Mouse (Mus musculus): ENCODE measurements around the gene Taco1. TPM values are rescaled to one million over a fixed set of nuclear protein-coding genes. Genes with fewer than 3 reads are reported as not detected.

Taco1 gene
- total RNA-seq, 1 experiment from 2014 or later: 12.8 TPM

- ATAC-seq (replicated peaks in 1 of 2; ENCODE audit: insufficient read depth in 1 of 2, low FRiP score in 2 of 2, low TSS enrichment in 1 of 2, low read depth in 1 of 2, poor library complexity in 2 of 2, severe bottlenecking in 2 of 2): peak; percentile 88 to 96
Observed at GRCm38 (mm10) chr11:106122736-106123135, 56.9 kb downstream of the Taco1 start.

Other genes starting within 250 kb of the Taco1 start
- 1.2 and 2.2 TPM in 2 replicates for gene Cyb561, start 112.7 kb upstream of the Taco1 start, total RNA-seq (2017)
- 0.20 and 0.56 TPM in 2 replicates for gene Ace, start 98.1 kb upstream of the Taco1 start, total RNA-seq (2017)
- gene Ace3, start 71.4 kb upstream of the Taco1 start, total RNA-seq (2017): not detected in 2 replicates
- 0.50 TPM in 1 of 2 replicates, not detected in the other for gene Kcnh6, start 57.9 kb upstream of the Taco1 start, total RNA-seq (2017)
- gene Dcaf7, start 29.2 kb upstream of the Taco1 start, total RNA-seq (2017): 51.7 and 67.6 TPM in 2 replicates
- 37.0 and 42.3 TPM in 2 replicates for gene Map3k3, start 18.6 kb downstream of the Taco1 start, total RNA-seq (2017)
- 13.6 TPM in 1 of 2 replicates, not detected in the other for gene Gm10840, start 94.8 kb downstream of the Taco1 start, total RNA-seq (2017)
- 39.7 and 57.2 TPM in 2 replicates for gene Limd2, start 94.8 kb downstream of the Taco1 start, total RNA-seq (2017)
- gene Strada, start 136.1 kb downstream of the Taco1 start, total RNA-seq (2017): 18.2 and 21.7 TPM in 2 replicates
- gene Ccdc47, start 150.3 kb downstream of the Taco1 start, total RNA-seq (2017): 186 and 253 TPM in 2 replicates
- gene Ddx42, start 150.9 kb downstream of the Taco1 start, total RNA-seq (2017): 106 and 108 TPM in 2 replicates
- 124 and 147 TPM in 2 replicates for gene Ftsj3, start 190.0 kb downstream of the Taco1 start, total RNA-seq (2017)
- gene Psmc5, start 190.1 kb downstream of the Taco1 start, total RNA-seq (2017): 86.0 and 87.2 TPM in 2 replicates
- 200 and 274 TPM in 2 replicates for gene Smarcd2, start 206.9 kb downstream of the Taco1 start, total RNA-seq (2017)
- 3.6 and 4.0 TPM in 2 replicates for gene Tcam1, start 210.6 kb downstream of the Taco1 start, total RNA-seq (2017)
- not detected in 2 replicates for gene Gh, start 235.8 kb downstream of the Taco1 start, total RNA-seq (2017)
- gene Cd79b, start 248.7 kb downstream of the Taco1 start, total RNA-seq (2017): 15.9 and 30.2 TPM in 2 replicates